Mouse (Mus musculus) brain, embryonic 14.5 days (tissue): ENCODE data around the gene Hist1h2af. TPM values are rescaled to one million over a fixed set of nuclear protein-coding genes. Genes with fewer than 3 reads are reported as not detected.

Experiments
- DNase-seq: peaks from one replicate; pipeline ENCODE4 v3.0.0-alpha.2; 2011; ENCODE audit warnings: low read depth
- CTCF ChIP-seq: fragments of 200-500 bp; IDR thresholded peaks from 2 replicates; pipeline ENCODE4 v1.5.1; 2012; ENCODE audit warnings: inconsistent platforms, mild to moderate bottlenecking, moderate library complexity, borderline replicate concordance; ENCODE audit not compliant: insufficient read depth, insufficient read length; ENCODE audit errors: extremely low read depth
- POLR2A ChIP-seq: fragments of 200-500 bp; IDR thresholded peaks from 2 replicates; pipeline ENCODE4 v1.6.1; 2012; ENCODE audit warnings: mild to moderate bottlenecking, inconsistent platforms, borderline replicate concordance; ENCODE audit not compliant: poor library complexity, insufficient read depth, insufficient read length, severe bottlenecking; ENCODE audit errors: extremely low read depth
- polyA plus RNA-seq: library from polyadenylated mRNA; depleted of rRNA; stranded (reverse); fragments of >200 nt; gene quantifications from 2 replicates; pipeline ENCODE4 v1.2.3, GENCODE M21; 2012; rRNA removed

The Hist1h2af gene
- polyA plus RNA-seq, 1 experiment, result 536 TPM

DNA sequence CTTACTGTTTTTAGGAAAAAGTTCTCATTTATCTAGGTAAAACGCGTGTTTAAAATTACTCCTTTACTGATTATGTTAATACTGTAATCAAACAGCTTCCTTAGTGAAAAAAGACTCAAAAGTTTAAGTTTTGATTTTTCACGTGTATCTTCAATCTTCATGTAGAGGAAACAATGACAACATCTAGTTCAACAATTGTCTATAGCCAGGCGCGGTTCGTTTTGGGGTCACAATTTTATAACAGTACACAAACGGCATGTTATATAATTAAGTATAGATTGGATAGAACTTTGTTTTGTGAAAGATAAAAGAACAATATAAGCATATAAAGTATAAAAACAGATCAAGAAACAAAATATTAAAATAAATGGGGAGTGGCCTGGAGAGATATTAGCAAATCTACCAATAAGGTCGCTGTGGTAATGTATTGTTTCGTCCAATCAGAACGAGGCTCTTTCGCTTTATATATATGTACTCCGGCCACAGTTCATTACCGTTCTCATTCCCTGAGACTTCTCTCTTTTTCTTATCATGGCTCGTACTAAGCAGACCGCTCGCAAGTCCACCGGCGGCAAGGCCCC is 41.7 kb downstream of the Hist1h2af start, which contains the start of gene Hist1h3d:
Gene Hist1h3d (plus strand): TSS at position 493 of the 581 bp plus-strand sequence.
- TF ChIP-seq POLR2A (no peak), CTCF (no peak)
- DNase-seq, result peak; percentile 96

GRCm38 (mm10) chr13:23575864-23576313 is 42.2 kb downstream of the Hist1h2af start:
- DNase-seq, result peak; percentile 32

- peak; percentile 39 for DNase-seq
- no peak for TF ChIP-seq CTCF
- TF ChIP-seq POLR2A, result no peak
These were observed 42.7 kb downstream of the Hist1h2af start for GRCm38 (mm10) chr13:23576351-23576881.

DNA sequence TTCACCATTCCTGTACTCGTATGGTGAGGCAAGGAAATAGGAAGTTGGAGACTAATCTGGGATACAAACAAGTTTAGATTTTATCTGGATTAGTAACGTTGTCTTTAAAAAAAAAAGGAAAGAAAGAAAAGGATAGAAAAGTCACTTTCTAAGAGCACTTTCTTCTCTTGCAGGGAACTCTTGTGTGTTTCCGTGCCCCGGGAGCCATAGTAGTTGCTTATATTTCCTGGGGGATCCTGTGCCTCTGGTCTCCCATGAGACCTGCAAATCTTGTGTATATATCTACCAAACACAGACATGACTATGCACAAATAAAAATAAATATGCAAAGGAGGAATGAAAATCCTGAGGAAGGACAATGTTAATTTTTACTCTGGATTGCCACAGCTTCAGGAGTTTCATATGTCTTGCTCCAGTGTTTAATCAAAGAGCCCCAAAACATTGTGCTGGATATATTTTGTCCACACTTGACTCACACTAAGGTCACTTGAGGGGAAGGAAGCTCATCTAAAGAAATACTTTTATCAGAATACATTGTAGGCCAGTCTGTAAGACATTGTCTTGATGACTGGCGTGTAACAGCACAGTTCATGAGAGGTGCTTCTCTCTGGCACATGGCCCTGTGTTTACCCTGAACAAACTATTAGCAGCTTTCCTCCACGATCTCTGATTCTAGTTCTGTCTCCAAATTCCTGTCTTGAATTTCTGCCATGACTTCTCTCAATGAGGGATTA is 43.4 kb downstream of the Hist1h2af start:
- DNase-seq, result peak; percentile 19
- TF ChIP-seq POLR2A, result no peak
- no peak for TF ChIP-seq CTCF

GRCm38 (mm10) chr13:23577835-23578234 is 44.1 kb downstream of the Hist1h2af start:
- TF ChIP-seq CTCF, result no peak
- TF ChIP-seq POLR2A, result no peak
- DNase-seq, result no peak

DNA sequence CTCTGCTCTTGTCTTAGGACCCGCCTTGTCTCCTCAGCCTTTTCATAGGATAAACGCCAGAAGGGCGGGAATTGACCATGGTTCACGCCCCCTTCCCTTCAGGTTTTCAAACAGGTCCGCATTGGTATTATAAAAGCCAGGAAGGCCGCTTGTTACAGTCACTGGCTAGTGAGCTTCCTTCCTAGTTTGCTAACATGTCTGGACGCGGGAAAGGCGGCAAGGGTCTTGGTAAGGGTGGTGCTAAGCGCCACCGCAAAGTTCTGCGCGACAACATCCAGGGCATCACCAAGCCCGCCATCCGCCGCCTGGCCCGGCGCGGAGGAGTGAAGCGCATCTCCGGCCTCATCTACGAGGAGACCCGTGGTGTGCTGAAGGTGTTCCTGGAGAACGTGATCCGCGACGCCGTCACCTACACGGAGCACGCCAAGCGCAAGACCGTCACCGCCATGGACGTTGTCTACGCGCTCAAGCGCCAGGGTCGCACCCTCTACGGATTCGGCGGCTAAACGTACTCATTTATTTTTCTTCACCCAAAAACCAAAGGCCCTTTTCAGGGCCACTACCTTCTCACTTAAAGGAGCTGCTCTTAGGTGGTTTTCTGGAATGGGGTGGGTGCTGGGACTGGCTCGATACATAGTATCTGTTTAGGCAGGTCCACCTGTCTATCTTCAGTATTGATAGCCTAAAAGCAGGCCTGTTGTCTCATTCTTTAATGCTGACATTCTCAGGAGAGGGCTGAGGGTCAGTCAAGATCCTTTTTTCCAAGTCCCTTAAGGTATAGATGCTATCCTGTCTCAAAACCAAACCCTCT is 47.9 kb downstream of the Hist1h2af start, which contains the start of gene Hist1h4d:
Gene Hist1h4d (plus strand): TSS at position 191 of the 811 bp plus-strand sequence.
- peak; percentile 99 for DNase-seq
- TF ChIP-seq CTCF (no peak), POLR2A (peak; percentile 86; the same call in 1 of the 2 replicates)

- no peak for TF ChIP-seq POLR2A
- DNase-seq, result peak; percentile 26
These were observed 48.7 kb downstream of the Hist1h2af start for GRCm38 (mm10) chr13:23582219-23583056.

DNA sequence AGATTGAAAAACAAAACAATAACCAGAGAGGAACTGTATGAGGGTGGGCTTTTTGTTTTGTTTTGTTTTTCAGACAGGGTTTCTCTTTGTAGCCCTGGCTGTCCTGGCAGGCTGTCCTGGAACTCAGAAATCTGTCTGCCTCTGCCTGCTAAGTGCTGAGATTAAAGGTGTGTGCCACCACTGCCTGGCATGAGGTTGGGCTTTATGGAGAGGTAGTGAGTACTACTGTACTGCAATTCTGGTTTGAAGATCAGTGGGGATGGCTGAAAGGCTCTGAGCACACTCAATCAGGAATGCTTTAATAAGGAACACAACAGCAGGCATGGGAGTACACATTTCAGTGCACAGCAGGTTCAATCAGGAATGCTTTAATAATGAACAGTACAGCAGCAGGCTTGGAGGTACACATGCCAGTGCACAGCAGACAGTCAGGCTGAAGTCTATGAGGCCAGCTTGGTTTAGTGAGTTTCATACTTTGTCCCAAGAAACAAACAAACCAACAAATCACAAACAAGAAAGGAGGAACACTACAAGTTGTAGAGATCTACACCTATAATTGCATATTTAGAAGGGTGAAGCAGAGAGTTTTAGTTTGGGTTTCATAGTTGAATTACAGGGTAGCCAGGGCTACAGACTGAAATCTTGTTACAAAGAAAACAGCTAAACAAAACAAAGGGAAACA is 49.8 kb downstream of the Hist1h2af start:
- DNase-seq, result peak; percentile 26
- no peak for TF ChIP-seq POLR2A
- TF ChIP-seq CTCF, result no peak

Other genes starting within 250 kb of the Hist1h2af start
- gene Zfp322a, start 164.7 kb upstream of the Hist1h2af start, polyA plus RNA-seq, result 21.2 and 22.4 TPM in 2 replicates
- 7.2 and 8.3 TPM in 2 replicates for gene Abt1, start 110.0 kb upstream of the Hist1h2af start, polyA plus RNA-seq
- gene Btn1a1, start 68.0 kb upstream of the Hist1h2af start, polyA plus RNA-seq, result 0.05 and 0.12 TPM in 2 replicates
- 0.03 and 0.11 TPM in 2 replicates for gene Btn2a2, start 45.0 kb upstream of the Hist1h2af start, polyA plus RNA-seq
- 23.3 and 31.7 TPM in 2 replicates for gene Hist1h4h, start 2.9 kb upstream of the Hist1h2af start, polyA plus RNA-seq
- 25.5 and 42.1 TPM in 2 replicates for gene Hist1h3g, start 1.5 kb downstream of the Hist1h2af start, polyA plus RNA-seq
- 4.4 and 4.7 TPM in 2 replicates for gene Hist1h2bh, start 9.5 kb downstream of the Hist1h2af start, polyA plus RNA-seq
- 4.5 and 5.5 TPM in 2 replicates for gene Hist1h3f, start 10.1 kb downstream of the Hist1h2af start, polyA plus RNA-seq
- gene Hist1h4f, start 17.7 kb downstream of the Hist1h2af start, polyA plus RNA-seq, result 17.2 and 25.6 TPM in 2 replicates
- 0.39 and 0.51 TPM in 2 replicates for gene Hist1h1d, start 19.4 kb downstream of the Hist1h2af start, polyA plus RNA-seq
- 34.2 and 40.6 TPM in 2 replicates for gene Hist1h3e, start 28.5 kb downstream of the Hist1h2af start, polyA plus RNA-seq
- 17.9 and 18.0 TPM in 2 replicates for gene Hist1h2ae, start 37.3 kb downstream of the Hist1h2af start, polyA plus RNA-seq
- gene Hist1h2bg, start 37.5 kb downstream of the Hist1h2af start, polyA plus RNA-seq, result 44.4 and 68.0 TPM in 2 replicates
- 15.0 and 21.6 TPM in 2 replicates for gene Hist1h2bf, start 40.3 kb downstream of the Hist1h2af start, polyA plus RNA-seq
- gene Hist1h2ad, start 40.5 kb downstream of the Hist1h2af start, polyA plus RNA-seq, result 7.2 and 13.6 TPM in 2 replicates
- gene Hist1h3d, start 41.9 kb downstream of the Hist1h2af start, polyA plus RNA-seq, result 21.8 and 24.7 TPM in 2 replicates
- 6.5 and 18.7 TPM in 2 replicates for gene Hist1h4d, start 47.7 kb downstream of the Hist1h2af start, polyA plus RNA-seq
- gene Hist1h2be, start 87.2 kb downstream of the Hist1h2af start, polyA plus RNA-seq, result 3.5 TPM in 2 replicates
- 5.8 and 7.8 TPM in 2 replicates for gene Hist1h1e, start 88.7 kb downstream of the Hist1h2af start, polyA plus RNA-seq
- 1.7 and 1.8 TPM in 2 replicates for gene Hist1h2ac, start 150.0 kb downstream of the Hist1h2af start, polyA plus RNA-seq
- gene Hist1h2bc, start 150.3 kb downstream of the Hist1h2af start, polyA plus RNA-seq, result 32.0 and 48.5 TPM in 2 replicates
- 0.08 TPM in 1 of 2 replicates, not detected in the other for gene Hist1h1t, start 161.9 kb downstream of the Hist1h2af start, polyA plus RNA-seq
- 4.6 and 11.6 TPM in 2 replicates for gene Hist1h4c, start 164.5 kb downstream of the Hist1h2af start, polyA plus RNA-seq
- gene Hfe, start 176.9 kb downstream of the Hist1h2af start, polyA plus RNA-seq, result 1.7 and 2.3 TPM in 2 replicates
- gene Hist1h1c, start 204.9 kb downstream of the Hist1h2af start, polyA plus RNA-seq, result 12.1 and 16.0 TPM in 2 replicates
- gene Hist1h3c, start 211.7 kb downstream of the Hist1h2af start, polyA plus RNA-seq, result 30.4 and 54.0 TPM in 2 replicates
- 11.1 and 17.5 TPM in 2 replicates for gene Hist1h2bb, start 212.8 kb downstream of the Hist1h2af start, polyA plus RNA-seq
- gene Hist1h2ab, start 217.2 kb downstream of the Hist1h2af start, polyA plus RNA-seq, result 34.0 and 49.9 TPM in 2 replicates
- 49.2 and 55.6 TPM in 2 replicates for gene Hist1h3b, start 218.4 kb downstream of the Hist1h2af start, polyA plus RNA-seq
- 17.9 and 20.4 TPM in 2 replicates for gene Hist1h4b, start 223.1 kb downstream of the Hist1h2af start, polyA plus RNA-seq
- 11.6 and 33.9 TPM in 2 replicates for gene Hist1h4a, start 227.3 kb downstream of the Hist1h2af start, polyA plus RNA-seq
- 22.8 and 41.9 TPM in 2 replicates for gene Hist1h3a, start 228.5 kb downstream of the Hist1h2af start, polyA plus RNA-seq
- gene Hist1h1a, start 229.8 kb downstream of the Hist1h2af start, polyA plus RNA-seq, result 3.8 and 4.0 TPM in 2 replicates
- gene Trim38, start 236.0 kb downstream of the Hist1h2af start, polyA plus RNA-seq, result not detected in 2 replicates